Mouse (Mus musculus): ENCODE data around the gene Fgf18.

Gene Fgf18

DNA sequence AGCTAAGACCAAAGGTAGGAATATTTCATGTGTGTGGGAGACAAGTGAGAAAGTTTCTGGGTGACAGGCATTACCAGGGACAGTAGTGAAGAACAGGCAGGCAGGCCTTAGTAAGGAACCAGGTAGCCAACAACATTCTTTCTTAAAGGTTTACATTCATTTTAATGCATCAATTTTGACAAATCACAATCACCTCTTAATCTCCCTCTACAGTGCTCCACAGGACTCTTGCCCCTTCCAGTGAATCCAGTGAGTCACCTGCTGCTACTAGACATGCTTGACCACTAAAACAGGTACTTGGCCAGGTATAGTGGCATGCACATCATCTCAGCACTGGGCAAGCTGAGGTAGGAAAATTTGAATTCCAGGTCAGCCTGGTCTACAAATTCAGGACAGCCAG lies 3.2 kb upstream of the Fgf18 start:
- DNase-seq (ENCODE audit: low spot score): no peak

DNA sequence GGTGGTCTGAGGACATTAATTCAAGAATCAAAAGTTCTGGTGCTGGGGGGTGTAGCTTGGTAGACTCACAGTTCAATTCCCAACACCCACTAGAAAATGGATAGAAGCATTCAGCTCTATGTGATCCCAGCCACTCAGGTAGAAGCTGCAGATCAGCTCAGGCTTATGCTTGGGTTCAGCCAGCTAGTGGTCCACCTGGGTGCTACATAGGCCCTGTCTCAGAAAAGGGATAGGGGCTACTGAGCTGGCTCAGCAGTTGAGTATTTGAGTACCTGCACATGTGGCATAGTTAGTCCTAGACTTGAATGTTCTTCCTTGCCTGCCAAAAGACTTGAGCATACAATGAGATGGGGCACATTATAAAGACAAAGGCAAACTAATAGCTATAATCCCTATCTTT lies 2.3 kb upstream of the Fgf18 start:
- no peak for DNase-seq (ENCODE audit: low spot score)

DNA sequence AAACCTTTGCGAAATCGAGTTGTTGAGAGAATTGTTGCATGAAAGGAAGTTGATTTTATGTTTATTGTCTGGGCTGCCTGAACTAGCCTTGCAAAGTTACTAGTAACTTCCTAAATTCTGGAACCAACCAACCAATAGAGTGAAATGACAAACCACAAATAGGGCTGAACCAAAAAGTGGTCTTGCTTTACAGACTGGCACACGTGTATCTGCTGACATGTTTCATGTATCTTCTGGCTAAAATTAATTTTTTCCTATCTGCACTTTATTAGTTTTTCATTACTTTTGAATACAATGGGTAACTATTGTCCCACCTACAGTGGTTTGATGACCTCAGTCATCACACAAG lies 1.9 kb upstream of the Fgf18 start:
- no peak for DNase-seq (ENCODE audit: low spot score)

DNA sequence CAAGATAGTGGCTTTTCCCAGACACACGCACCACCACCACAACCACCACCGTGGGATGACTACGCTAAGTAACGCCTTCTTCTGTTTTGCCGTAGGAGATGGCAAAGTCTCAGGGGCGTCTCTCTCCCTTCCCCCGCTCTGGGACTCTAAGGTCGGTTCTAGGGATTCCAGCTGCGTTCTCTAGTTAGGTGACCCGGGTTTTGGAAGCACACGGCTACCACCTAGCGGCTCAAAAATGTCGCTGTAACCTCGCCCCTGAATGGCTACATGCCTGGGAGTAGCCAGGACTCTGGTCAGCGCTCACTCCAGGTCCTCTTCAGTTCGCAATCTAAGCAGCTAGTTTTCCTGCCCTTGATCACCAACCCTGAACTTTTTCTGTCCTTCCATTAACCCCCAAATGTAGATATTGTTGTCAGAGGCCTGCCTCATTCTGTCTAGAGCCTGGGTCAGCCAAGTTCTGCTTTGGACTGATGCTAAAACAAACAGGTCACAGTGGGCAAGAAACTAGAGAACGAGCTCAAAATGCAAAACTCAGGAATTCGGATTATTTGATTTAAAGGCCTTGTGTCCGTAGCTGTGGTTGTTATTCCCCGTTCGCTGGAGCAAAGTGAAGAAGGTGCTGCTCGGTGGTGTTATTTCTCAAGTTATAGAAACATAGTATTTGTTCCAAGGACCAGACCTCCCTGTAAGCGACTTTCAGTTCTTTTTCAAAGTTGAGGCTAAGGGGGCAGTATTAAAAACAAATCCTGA lies 1.3 kb upstream of the Fgf18 start:
- no peak for DNase-seq (ENCODE audit: low spot score)

DNA sequence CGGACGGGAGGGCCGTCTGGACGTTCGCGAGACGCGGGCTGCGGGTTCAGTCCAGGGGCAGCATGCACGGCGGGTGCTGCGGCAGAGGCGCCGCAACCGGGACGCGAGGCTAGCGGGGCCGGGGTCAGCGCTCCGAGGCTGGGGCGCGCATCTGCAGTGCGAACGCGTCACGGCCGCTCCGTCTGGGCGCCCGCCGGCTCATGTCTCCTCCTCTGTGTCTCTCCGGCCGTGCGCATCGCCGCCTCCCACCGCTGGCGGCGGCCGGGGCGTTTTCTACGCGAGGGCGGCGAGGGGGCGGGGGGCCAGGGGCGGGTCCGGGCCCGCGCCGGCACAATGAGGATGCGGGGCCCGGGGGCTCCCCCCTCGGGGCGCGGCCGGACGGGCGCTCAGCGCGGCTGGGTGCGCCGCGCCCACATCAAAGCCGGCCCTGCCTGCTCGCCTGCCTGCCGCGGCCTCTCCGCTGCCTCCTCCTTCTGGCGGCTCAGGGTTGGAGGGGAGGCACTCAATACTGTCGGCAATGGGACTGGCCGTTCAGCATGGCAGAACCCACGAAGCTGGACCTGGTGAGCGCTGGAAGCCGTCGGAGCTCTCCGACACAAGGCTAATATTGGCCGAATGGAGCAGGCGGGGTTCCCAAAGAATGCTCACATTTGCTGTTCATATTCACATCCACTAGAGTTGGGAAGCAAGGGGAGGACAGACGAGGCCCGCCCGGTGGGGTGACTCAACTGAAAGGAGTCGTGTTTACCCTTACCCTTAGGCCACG lies 555 bp upstream of the Fgf18 start:
- no peak for DNase-seq (ENCODE audit: low spot score)

DNA sequence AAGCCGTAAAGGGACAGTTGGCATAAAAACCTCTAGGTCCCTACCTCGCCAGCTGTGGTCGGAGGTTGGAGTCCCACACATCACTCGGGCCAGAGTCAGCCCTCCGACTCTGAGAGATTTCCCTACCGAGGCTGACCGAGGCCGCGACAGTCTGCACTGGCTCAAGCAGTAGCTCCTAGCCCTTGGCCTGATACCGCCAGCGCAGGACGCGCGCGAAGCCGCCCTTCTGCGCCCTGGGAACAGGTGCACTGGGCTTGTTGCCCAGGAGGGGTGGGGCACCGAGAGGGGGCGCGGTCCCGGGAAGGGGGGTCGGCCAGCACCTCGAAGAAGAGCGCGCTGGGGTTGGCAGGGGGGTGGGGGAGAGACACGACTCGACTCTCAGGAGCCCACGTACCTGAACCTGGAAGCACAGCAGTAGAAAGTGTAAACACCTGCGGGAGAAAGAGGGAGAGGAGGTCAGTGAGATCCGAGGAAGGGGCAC lies 509 bp downstream of the Fgf18 start:
- DNase-seq (ENCODE audit: low spot score): no peak

DNA sequence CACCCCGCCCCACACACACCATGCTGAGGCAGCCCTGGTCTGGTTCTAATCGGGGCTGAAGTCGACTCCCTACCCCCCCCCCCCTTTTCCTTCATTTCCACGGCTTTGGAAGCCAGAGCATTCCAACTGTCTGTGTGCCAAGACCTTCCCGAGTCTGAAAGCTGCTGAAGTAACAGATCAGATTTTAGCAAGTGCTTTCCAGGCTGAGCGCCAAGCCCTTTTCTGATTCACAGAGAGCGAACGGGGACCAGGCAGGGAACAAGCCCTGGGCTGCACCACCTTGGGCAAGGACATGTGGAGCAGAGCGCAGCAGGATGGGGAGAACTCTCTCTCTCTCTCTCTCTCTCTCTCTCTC lies 1.1 kb downstream of the Fgf18 start:
- DNase-seq (ENCODE audit: low spot score): no peak

DNA sequence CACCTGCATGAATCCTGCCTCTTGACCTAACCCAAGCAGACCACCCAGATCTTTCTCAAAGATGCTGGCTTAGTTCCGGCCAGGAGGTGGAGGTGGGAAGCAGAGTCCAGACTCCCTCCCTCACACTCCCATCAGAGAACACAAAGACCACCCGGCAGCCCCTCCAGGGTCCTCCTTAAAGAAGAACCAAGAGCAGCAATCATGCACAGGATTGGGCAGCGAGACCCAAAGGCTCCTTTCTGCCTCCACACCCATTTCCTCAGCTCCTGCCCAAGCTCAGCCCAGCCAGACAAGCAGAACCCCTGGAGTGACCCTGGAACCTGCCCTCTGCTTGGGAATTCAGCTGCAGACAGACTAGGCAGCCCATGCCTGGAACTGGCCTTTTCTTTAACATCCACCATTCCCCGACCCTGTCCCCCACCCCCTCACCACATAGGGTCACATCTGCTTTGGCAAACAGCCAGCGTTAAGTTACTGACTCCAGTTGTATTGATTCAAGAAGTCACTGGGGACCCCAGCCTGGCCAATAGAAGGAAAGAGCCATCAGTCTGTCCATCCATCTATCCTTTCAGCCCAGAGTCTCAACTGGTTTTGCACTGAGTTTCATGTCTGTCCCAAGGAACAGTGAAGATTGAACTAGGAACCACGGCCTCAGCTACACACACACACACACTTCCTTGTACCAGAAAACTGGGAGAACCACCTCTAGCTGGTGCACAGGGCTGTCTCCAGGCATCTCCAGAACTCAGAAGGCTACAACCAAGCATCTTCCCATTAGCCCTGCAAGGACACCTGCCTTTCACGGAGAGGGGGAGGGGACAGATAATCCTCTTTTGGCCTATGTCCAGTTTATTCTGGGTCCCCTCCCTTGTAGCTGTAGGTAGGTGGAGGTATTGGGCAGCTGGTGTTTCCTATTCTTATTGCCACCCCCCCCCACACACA lies 1.7 kb downstream of the Fgf18 start:
- no peak for DNase-seq (ENCODE audit: low spot score)

DNA sequence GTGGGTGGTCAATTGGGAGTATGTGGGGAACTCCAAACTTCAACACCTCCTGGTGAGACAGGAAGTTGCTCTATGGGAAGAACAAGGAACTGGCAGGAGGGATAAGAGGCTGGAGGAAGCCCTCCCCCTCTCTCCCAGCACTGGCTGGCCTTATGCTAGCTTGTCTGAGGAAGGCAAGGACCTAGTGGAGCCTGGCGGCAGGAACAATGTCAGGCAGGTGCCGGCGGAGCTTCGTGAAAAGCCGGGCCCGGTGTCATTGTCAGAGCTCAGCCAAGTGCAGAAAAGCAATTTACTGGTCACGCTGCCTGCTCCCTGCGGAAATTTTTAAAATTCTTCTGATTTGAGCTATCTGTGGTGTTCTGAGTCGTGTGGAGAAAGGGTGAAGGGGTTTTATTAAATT lies 3.3 kb downstream of the Fgf18 start:
- DNase-seq (ENCODE audit: low spot score): no peak

DNA sequence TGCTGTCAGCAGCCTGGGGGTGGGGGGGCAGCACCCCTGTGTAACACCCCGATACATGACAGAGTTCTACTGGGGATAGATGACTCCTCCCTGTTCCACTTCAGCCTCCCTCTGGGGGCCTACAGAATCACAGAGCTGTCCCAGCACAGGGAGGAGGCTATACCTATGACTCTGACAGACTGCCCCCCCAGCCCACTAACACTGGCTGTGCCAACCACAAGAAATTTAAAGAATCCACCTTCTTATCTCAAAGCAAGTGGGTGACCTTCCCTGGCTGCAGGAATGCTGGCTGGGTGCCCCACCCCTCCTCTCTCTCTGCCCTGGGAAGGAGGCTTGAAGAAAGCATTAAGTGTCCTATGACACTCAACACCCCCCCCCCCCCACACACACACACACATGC lies 4.4 kb downstream of the Fgf18 start:
- DNase-seq (ENCODE audit: low spot score): peak; percentile 5

DNA sequence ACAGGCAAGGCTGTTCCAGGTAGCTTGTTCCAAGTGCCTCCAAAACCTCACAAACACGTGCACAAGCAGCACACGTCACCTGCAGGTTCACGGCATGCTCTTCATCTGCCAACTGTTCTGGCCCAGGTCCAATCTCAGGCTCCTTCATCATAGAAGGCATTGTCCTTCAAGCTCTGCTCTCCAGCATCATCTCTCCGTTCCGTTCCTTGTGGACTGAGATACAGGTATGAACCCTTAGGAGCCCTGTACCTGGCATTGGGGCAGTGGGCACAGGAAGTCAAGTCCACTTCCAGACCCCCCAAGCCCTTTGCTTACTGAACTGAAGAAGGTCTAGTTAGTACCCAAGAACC lies 7.1 kb downstream of the Fgf18 start:
- DNase-seq (ENCODE audit: low spot score): peak; percentile 5

DNA sequence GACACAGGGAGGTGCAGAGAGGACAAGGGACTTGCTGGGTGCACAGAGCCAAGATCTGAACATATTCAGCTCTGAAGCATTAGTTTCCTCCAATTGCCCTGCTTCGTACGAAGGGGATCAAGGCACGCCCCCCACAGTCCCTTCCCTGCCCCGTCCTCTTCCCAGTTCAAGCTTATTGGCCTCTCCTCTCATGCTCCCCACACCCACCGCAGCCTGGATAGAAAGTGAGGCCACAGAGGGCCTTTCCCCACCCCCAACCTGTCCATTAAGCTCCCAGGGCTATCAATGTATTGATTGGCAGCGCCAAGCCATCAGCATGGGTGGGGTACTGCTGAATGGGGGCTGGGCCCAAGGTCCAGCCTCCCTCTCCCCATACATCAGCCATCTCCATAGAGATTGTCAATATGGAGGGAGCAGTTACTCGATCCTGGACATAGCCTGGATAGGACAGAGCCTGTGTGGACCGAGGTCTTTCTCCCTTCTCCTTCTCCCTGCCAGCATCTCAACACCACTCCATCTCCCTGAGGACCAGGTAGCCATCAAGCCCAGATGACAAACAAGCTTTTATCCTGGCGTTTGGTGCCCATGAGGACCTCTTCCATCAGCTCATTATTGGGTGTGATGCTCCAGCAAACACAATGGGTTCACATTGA lies 7.6 kb downstream of the Fgf18 start:
- peak; percentile 6 for DNase-seq (ENCODE audit: low spot score)

DNA sequence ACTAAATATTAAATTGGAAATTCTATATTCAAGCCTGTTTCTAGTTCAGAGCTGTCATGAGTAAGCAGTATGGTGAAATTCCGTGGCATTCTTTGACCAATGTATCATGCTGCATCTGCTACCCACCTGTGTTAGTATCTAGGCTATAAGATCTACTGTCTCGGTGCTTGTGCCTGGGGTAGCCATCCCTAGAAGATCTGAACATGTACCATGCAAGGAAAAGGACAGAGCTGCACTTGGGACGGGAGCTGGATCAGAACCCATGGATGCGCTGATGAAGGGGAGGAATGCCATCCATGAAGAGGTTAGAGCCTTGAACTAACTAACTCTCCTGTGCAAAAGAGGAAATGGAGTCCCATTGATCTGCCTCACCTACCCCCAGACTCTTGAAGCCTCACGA lies 8.5 kb downstream of the Fgf18 start:
- no peak for DNase-seq (ENCODE audit: low spot score)

DNA sequence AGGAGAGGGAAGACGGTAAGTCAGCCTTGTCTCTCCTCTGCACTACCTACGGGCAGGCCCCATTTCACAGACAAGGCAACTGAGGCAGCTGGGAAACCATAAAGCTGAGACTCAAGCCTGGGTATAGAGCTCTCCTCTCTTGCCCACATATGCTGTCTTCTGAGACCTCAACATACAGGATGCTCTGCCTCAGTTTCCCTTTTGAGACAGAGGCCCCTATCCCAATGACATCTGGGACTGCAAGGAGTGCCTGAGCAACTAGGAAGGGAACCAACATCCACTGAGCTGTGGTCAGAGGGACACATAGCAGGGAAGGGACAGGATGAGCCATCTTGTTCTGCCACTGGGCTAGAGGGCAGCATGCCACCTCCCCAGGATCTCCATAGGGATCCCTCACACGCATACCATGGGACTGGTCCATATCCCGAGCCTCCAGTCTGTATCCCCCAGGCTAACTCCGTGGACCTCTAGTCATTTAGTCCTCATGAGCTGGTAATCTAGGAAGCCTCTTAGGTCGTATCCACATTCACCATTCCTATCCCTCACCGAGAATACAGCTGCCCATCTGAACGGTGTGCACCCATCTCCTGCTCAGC lies 12.7 kb downstream of the Fgf18 start:
- DNase-seq (ENCODE audit: low spot score): peak; percentile 7

DNA sequence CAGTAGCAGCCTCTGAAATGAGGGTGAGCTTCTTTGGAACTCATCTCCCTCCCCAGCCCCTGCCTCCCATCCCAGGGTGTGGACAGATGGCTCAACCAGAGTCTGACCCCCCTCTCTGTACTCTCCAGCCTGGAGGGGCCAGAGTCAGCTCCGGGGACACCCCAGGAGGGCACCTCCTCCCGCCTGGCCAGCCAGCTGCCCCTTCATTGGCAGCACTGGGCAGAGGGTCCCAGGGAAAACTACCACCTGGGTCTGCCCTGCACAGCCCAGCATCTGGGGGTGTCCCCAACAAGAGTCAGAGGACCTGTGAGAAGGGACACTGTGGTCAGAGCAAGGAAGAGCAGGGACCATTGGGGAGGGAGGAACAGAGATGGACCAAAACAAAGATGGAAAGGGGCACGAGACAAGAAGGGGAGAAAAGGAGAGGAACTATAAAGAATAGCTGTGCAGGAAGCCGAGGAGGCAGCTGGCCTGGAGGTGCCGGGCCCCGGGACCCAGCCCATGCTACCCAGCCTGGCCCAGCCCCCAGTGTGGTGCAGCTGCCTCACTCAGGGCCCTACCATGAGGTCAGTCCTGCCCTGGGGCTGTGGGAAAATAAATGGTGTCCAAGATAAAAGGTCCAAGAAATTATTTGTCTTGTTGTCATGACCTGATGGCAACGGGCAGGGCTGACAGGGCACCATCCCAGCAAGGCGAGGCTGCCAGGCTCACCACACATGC lies 14.4 kb downstream of the Fgf18 start:
- peak; percentile 4 for DNase-seq (ENCODE audit: low spot score)

DNA sequence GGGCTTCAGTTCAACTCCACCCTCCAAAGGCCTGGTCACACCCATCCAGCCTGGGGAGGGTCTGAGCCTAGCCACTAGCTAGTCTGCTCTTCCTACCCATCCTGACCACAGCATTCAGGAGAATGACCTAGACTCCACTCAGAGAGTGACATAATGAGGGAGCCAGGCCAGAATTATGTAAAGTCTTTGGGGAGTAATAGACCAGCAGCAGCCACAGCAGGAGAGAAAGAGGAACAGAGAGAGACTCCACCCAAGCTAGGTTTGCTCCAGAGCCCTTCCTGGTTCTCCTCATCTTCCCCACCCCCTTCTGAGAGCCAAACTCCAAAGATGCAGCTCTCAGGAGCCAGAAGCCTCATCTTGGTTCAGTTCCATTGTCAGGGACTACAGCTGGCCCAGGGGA lies 20.1 kb downstream of the Fgf18 start:
- no peak for DNase-seq (ENCODE audit: low spot score)

DNA sequence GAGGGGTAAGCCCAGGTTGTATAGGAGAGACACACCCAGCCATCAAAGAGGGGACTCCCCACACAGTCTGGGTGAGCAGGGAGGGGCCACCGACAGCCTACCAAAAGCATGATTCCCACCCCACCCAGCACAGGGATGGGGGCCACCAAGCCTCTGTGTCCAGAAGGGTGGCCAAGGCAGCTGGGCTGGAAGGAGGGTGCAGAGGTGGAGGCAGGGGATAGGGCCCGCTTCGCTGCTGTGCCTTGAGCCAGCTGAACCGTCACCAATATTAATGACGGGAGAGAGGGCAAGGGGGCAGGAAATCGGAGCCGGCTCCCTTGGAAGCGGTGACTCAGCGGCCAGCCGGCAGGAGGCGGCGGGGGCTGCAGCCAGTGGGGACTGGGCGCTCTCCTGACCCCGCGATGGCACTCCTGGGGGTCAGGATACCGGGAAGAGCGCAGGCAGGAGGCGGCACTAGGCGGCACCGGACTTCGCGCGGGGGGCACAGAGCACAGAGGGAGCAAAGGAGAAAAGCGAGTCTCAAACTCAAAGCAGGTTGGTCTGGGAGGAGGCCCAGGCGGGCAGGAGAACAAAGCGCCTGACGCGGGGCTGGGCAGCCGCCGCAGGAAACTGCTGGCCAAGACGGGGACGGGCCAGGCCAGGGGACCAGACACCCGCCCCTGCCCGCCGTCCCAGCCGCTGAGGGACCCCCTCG lies 24.5 kb downstream of the Fgf18 start:
- DNase-seq (ENCODE audit: low spot score): no peak

DNA sequence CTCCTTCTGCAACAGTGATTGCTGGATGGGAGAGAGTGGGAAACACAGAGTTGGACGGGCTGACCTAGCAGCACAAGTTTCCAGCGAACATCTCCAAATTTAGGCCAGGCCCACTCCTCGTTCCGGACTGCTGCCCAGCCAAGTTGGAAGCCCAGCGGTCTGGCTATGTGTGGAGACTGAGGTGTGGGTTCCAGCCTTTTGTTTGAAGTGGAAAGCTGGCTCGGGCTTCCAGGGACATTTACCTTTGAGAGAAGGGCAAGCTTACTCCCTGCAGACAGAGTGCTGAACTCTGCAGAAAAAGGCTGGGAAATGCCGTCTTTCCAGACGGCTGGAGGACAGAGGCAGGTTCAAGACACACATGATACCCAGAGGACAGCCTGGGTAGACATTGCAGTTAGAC lies 27.6 kb downstream of the Fgf18 start:
- DNase-seq (ENCODE audit: low spot score): no peak

DNA sequence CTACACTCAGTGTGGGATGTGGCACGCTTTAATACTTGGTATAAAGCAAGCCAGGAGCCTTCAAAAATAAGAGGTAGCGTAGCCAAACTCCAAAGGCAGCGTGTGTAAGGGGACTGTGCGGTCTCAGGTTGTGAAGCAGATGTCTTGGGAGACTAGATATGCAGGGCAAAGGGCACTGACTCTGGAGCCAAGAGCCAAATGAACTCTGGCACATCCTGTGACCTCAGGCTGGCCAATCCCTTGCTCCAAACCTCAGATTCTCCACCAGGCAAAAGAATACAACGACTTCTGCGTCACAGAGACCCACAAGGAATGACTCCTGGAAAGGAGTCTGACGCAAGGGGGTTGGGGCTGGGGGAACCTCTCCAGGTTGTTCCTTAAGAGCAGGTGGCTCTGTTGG lies 28.1 kb downstream of the Fgf18 start:
- DNase-seq (ENCODE audit: low spot score): no peak

DNA sequence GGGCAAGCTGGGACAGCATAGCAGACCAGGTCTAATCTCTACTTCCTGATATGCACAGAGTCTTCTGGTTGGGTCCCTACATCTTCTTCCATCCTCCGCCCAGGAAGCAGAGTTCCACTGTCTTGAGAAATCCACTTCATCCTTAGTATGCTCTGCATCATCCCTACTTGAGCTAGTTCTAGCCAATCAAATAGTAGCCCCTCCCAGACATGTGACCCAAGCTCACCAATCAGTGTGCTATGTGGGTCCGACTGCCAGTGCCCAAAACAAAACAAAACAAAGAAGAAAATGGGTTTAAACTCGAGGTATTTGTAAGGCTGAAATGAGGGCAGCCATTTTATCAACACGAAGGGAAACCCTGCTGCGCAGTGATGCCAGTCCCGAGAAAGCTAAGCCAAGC lies 28.7 kb downstream of the Fgf18 start:
- no peak for DNase-seq (ENCODE audit: low spot score)

DNA sequence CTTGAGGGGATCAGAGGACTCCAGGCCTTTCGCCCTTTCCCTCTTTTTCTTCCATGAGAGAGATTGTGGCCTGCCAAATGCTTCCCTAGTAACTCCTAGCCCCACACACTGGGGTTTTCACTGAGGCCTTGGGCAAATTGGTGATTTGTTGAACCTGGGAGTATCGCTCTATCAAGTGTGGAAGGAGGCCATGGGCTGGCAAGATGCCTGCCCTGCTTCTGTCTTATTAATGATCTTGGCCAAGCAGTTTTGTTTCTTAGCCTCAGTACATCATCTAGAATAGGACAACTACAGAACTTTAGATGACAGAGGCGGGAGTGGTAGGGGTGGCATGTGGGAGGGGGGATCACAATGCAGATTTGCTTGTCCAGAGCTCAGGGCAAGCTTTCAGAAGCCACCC lies 31.4 kb downstream of the Fgf18 start:
- no peak for DNase-seq (ENCODE audit: low spot score)

Data from urinary bladder, postnatal 10 days (tissue).